Mouse (Mus musculus) olfactory bulb, adult 2 months (tissue): ENCODE results near the gene Ubl3.

Experiments used
- CTCF ChIP-seq: fragments of 200-500 bp; IDR thresholded peaks from 2 replicates; pipeline ENCODE4 v1.5.1; 2012; ENCODE audit warnings: low read depth, mild to moderate bottlenecking, low read length, moderate library complexity; ENCODE audit not compliant: insufficient read depth
- POLR2A ChIP-seq: fragments of 200-500 bp; IDR thresholded peaks from 2 replicates; pipeline ENCODE4 v1.6.1; 2012; ENCODE audit warnings: mild to moderate bottlenecking, low read depth, low read length, moderate library complexity; ENCODE audit not compliant: insufficient read depth

GRCm38 (mm10) chr5:148495991-148496390 is 56.6 kb downstream of the Ubl3 start:
- no peak for TF ChIP-seq CTCF
- no peak for TF ChIP-seq POLR2A
